Comparison of ENCODE assay signal across 10 mouse cellular contexts in genomic region chr4:36289701-36290053, GRCm38 (mm10).
DNase-seq lines count a peak whose midpoint lies in the region; ATAC-seq and TF ChIP-seq lines count a peak whose summit lies in the region.
"Had no signal": no experiment of that assay in that cellular context is flagged by ENCODE, and none has a peak within 500 bp of the region (broad histone marks: within the 10 kb centered on the region; RNA-seq: fewer than 3 reads in every experiment).

No protein-coding gene starts in this region.

- H3K27me3 ChIP-seq in heart, embryonic 14.5 days (ENCODE audit: control insufficient read depth, insufficient read depth, low read length), result no peaks in the 10 kb centered on the region
- H3K27me3 ChIP-seq in heart, embryonic 12.5 days (replicated peaks), result no peaks in the 10 kb centered on the region
- H3K27me3 ChIP-seq in lung, embryonic 16.5 days (ENCODE audit: control insufficient read depth, insufficient read depth, low read depth, low read length), result no peaks in the 10 kb centered on the region
- no peaks in the 10 kb centered on the region for H3K27me3 ChIP-seq in intestine, postnatal 0 days (replicated peaks; ENCODE audit: control insufficient read depth, insufficient read depth, low read length)
- no peaks in the 10 kb centered on the region for H3K27me3 ChIP-seq in stomach, embryonic 16.5 days (ENCODE audit: control insufficient read depth, insufficient read depth, low read length)

- H3K36me3 ChIP-seq in heart, embryonic 14.5 days (ENCODE audit: control insufficient read depth, insufficient read depth, low read length), result no peaks in the 10 kb centered on the region
- no peaks in the 10 kb centered on the region for H3K36me3 ChIP-seq in heart, embryonic 12.5 days
- H3K36me3 ChIP-seq in lung, embryonic 16.5 days (ENCODE audit: control insufficient read depth, insufficient read depth, low read length), result no peaks in the 10 kb centered on the region
- no peaks in the 10 kb centered on the region for H3K36me3 ChIP-seq in intestine, postnatal 0 days (ENCODE audit: control insufficient read depth, insufficient read depth)
- H3K36me3 ChIP-seq in stomach, embryonic 16.5 days (ENCODE audit: control insufficient read depth, insufficient read depth, low read length), result no peaks in the 10 kb centered on the region

- peak overlapping the region; percentile 52 for H3K4me2 ChIP-seq in heart, embryonic 14.5 days (ENCODE audit: low read length)
- no peak overlapping the region for H3K4me2 ChIP-seq in heart, embryonic 12.5 days
- peak overlapping the region; percentile 63 for H3K4me2 ChIP-seq in lung, embryonic 16.5 days (ENCODE audit: low read depth, low read length)
- peak overlapping the region; percentile 60 for H3K4me2 ChIP-seq in intestine, postnatal 0 days (replicated peaks; ENCODE audit: low read depth)
- peak overlapping the region; percentile 50 for H3K4me2 ChIP-seq in stomach, embryonic 16.5 days (ENCODE audit: low read depth, low read length)

- no peak for ATAC-seq in heart, embryonic 14.5 days (ENCODE audit: insufficient number of reproducible peaks, insufficient read depth, low FRiP score, low read depth)
- no peak for ATAC-seq in heart, embryonic 12.5 days (ENCODE audit: insufficient number of reproducible peaks, low FRiP score)
- no peak for ATAC-seq in lung, embryonic 16.5 days (ENCODE audit: low read depth)
- no peak for ATAC-seq in intestine, postnatal 0 days
- ATAC-seq in stomach, embryonic 16.5 days (ENCODE audit: insufficient read depth, low FRiP score), result no peak
- ATAC-seq: CD4-positive, CD25-positive, alpha-beta regulatory T cell, adult 4 months had no signal

- no peaks in the 10 kb centered on the region for H3K4me1 ChIP-seq in heart, embryonic 14.5 days (ENCODE audit: control insufficient read depth in 2 of 2, insufficient read depth in 2 of 2, low read length in 2 of 2)
- no peaks in the 10 kb centered on the region for H3K4me1 ChIP-seq in heart, embryonic 12.5 days (replicated peaks)
- H3K4me1 ChIP-seq in lung, embryonic 16.5 days (replicated peaks; ENCODE audit: control insufficient read depth, insufficient read depth, low read length), result 0 out of 2 replicates have a peak, but pooled peaks cover 2% of the 10 kb centered on the region
- no peaks in the 10 kb centered on the region for H3K4me1 ChIP-seq in intestine, postnatal 0 days (replicated peaks; ENCODE audit: control insufficient read depth, insufficient read depth, low read length)
- H3K4me1 ChIP-seq in stomach, embryonic 16.5 days (ENCODE audit: control insufficient read depth, insufficient read depth, low read length), result 0 out of 2 replicates have a peak, but pooled peaks cover 4% of the 10 kb centered on the region

- H3K9ac ChIP-seq in heart, embryonic 14.5 days (ENCODE audit: low read length), result no peak overlapping the region
- H3K9ac ChIP-seq in heart, embryonic 12.5 days, result no peak overlapping the region
- peak overlapping the region; percentile 43; the same call in 1 of the 2 replicates for H3K9ac ChIP-seq in lung, embryonic 16.5 days (ENCODE audit: low read length)
- peak overlapping the region; percentile 22; the same call in 1 of the 2 replicates for H3K9ac ChIP-seq in intestine, postnatal 0 days (ENCODE audit: low read depth, low read length)
- H3K9ac ChIP-seq in stomach, embryonic 16.5 days (ENCODE audit: low read length), result no peak overlapping the region

- H3K4me3 ChIP-seq in heart, embryonic 14.5 days (ENCODE audit: control insufficient read depth in 1 of 2, insufficient read depth in 1 of 2, low read depth in 1 of 2, low read length in 2 of 2), result no peak overlapping the region
- no peak overlapping the region for H3K4me3 ChIP-seq in heart, embryonic 12.5 days
- peak overlapping the region; percentile 40 for H3K4me3 ChIP-seq in lung, embryonic 16.5 days (ENCODE audit: low read length)
- H3K4me3 ChIP-seq in intestine, postnatal 0 days (ENCODE audit: low read depth, low read length), result no peak overlapping the region; the same call in 1 of the 2 replicates
- peak overlapping the region; percentile 29; the same call in 1 of the 2 replicates for H3K4me3 ChIP-seq in stomach, embryonic 16.5 days (replicated peaks; ENCODE audit: low read length)

- no peak overlapping the region for H3K27ac ChIP-seq in heart, embryonic 14.5 days (replicated peaks in 1 of 2; ENCODE audit: control insufficient read depth in 1 of 2, insufficient read depth in 1 of 2, low read depth in 2 of 2, low read length in 2 of 2)
- no peak overlapping the region for H3K27ac ChIP-seq in heart, embryonic 12.5 days (ENCODE audit: poor library complexity, severe bottlenecking)
- no peak overlapping the region; the same call in 1 of the 2 replicates for H3K27ac ChIP-seq in lung, embryonic 16.5 days (ENCODE audit: low read length)
- no peak overlapping the region for H3K27ac ChIP-seq in intestine, postnatal 0 days (ENCODE audit: low read depth, low read length)
- no peak overlapping the region for H3K27ac ChIP-seq in stomach, embryonic 16.5 days (ENCODE audit: low read length)
- H3K27ac ChIP-seq: macrophage had no signal

- DNase-seq in lung, postnatal 36 days, result no peak
- no peak for DNase-seq in layer of hippocampus, adult 8-10 months (ENCODE audit: low spot score in 2 of 2)
- DNase-seq in natural killer cell, adult 2 months (ENCODE audit: low spot score in 2 of 2), result no peak

- H3K9me3 ChIP-seq in heart, embryonic 14.5 days (ENCODE audit: control insufficient read depth, low read length), result no peaks in the 10 kb centered on the region
- no peaks in the 10 kb centered on the region for H3K9me3 ChIP-seq in heart, embryonic 12.5 days (replicated peaks)
- H3K9me3 ChIP-seq in lung, embryonic 16.5 days (ENCODE audit: control insufficient read depth, low read length), result no peaks in the 10 kb centered on the region
- no peaks in the 10 kb centered on the region for H3K9me3 ChIP-seq in intestine, postnatal 0 days (ENCODE audit: control insufficient read depth)
- H3K9me3 ChIP-seq in stomach, embryonic 16.5 days (replicated peaks; ENCODE audit: control insufficient read depth, low read length), result no peaks in the 10 kb centered on the region

- no peak for TF ChIP-seq CTCF in intestine, postnatal 0 days (IDR thresholded peaks at IDR 0.05; ENCODE audit: low read depth)

- 72% methylated on average over 8 of the region's 8 CpGs for WGBS in heart, embryonic 14.5 days
- WGBS in heart, embryonic 12.5 days, result 67% methylated on average over 8 of the region's 8 CpGs
- 39% methylated on average over 8 of the region's 8 CpGs for WGBS in lung, embryonic 16.5 days
- 58% methylated on average over 8 of the region's 8 CpGs for WGBS in intestine, postnatal 0 days
- WGBS in stomach, embryonic 16.5 days, result 54% methylated on average over 8 of the region's 8 CpGs

Comparison
In these comparisons a context has a peak if more than half of its experiments do, and no peak if none do; other contexts are left out.
1. H3K4me3 ChIP-seq: peak in lung, embryonic 16.5 days (single experiment) and stomach, embryonic 16.5 days (single experiment); none in heart, embryonic 14.5 days (0 of 2), heart, embryonic 12.5 days (single experiment) and intestine, postnatal 0 days (single experiment).
2. H3K9ac ChIP-seq: peak in lung, embryonic 16.5 days (single experiment) and intestine, postnatal 0 days (single experiment); none in heart, embryonic 14.5 days (single experiment), heart, embryonic 12.5 days (single experiment) and stomach, embryonic 16.5 days (single experiment).